Mouse (Mus musculus) urinary bladder, postnatal 36 days (tissue): ENCODE measurements around the gene Fbxo40.

ENCODE experiments used
- DNase-seq, 2 experiments: peaks; one replicate each; pipeline ENCODE4 v3.0.0; 2022; ENCODE audit warnings: low spot score in 2 of 2, mixed read lengths in 1 of 2

Gene Fbxo40

GRCm38 (mm10) chr16:36921980-36922379 lies 68.3 kb downstream of the Fbxo40 start:
- DNase-seq = no peak

GRCm38 (mm10) chr16:36921067-36921613 lies 69.1 kb downstream of the Fbxo40 start:
- no peak for DNase-seq

GRCm38 (mm10) chr16:36920410-36920809 lies 69.9 kb downstream of the Fbxo40 start:
- no peak for DNase-seq

- DNase-seq = no peak
These were observed 71.8 kb downstream of the Fbxo40 start for GRCm38 (mm10) chr16:36918505-36918904.

GRCm38 (mm10) chr16:36914195-36914594 lies 76.1 kb downstream of the Fbxo40 start:
- DNase-seq = no peak
